Mouse (Mus musculus) megakaryocyte, embryonic 14.5 days (primary cell): ENCODE results near the gene Mmp11.

Experiments used
- FLI1 ChIP-seq: IDR thresholded peaks from 2 replicates; pipeline ENCODE4 v1.6.1; 2012; ENCODE audit warnings: low read length, inconsistent platforms, mixed read lengths
- GATA1 ChIP-seq: IDR thresholded peaks from 3 replicates; pipeline ENCODE4 v1.6.1; 2012; ENCODE audit warnings: mixed read lengths, low read length, inconsistent platforms, borderline replicate concordance

DNA sequence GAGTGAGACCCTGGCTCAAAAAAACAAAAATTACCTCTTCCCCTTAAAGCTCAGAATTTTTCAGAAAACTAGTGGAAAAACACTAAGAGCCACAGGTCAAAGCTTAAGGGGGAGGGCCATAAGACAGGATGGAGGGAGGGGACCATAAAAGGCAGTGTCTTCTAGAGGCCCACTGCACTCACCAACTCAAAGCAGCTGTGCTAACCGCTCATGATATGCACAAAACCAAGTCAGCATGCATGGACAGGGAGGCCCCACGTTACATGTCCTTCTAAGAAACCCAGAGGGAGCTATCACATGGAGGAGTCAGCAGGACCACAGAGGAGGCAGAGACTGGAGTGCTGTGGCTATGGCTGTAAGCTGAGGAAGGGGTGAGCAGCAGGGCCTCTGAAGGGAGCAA is 25.6 kb downstream of the Mmp11 start:
- TF ChIP-seq FLI1 (no peak), GATA1 (no peak)
